Mouse (Mus musculus) spleen, adult 2 months (tissue): Measurements from ENCODE around the gene Ccnd3. TPM values are rescaled to one million over a fixed set of nuclear protein-coding genes. Genes with fewer than 3 reads are reported as not detected.

Source experiments
- DNase-seq, 2 experiments: peaks; one replicate each; pipeline versions ENCODE4 v3.0.0 to v3.0.0-alpha.2; 2012 to 2021; ENCODE audit warnings: low spot score in 2 of 2, low read depth in 1 of 2
- H3K27ac ChIP-seq: fragments of 200-500 bp; 2 replicates; pipeline ENCODE4 v1.5.1; 2012; ENCODE audit warnings: low read length, inconsistent platforms; ENCODE audit not compliant: insufficient read depth
- H3K27me3 ChIP-seq: fragments of 200-500 bp; 2 replicates; pipeline ENCODE4 v1.6.1; 2012; ENCODE audit warnings: mild to moderate bottlenecking, moderate library complexity, low read length, inconsistent platforms; ENCODE audit not compliant: control insufficient read depth, insufficient read depth
- H3K36me3 ChIP-seq: fragments of 200-500 bp; 2 replicates; pipeline ENCODE4 v1.6.1; 2012; ENCODE audit warnings: mild to moderate bottlenecking, low read length, inconsistent platforms; ENCODE audit not compliant: control insufficient read depth, insufficient read depth
- H3K4me1 ChIP-seq: fragments of 200-500 bp; 2 replicates; pipeline ENCODE4 v1.6.1; 2011; ENCODE audit warnings: inconsistent platforms; ENCODE audit not compliant: control insufficient read depth, insufficient read depth, insufficient read length
- H3K4me3 ChIP-seq: fragments of 200-500 bp; 2 replicates; pipeline ENCODE4 v1.5.1; 2011; ENCODE audit warnings: mild to moderate bottlenecking, inconsistent platforms; ENCODE audit not compliant: insufficient read depth, insufficient read length; ENCODE audit errors: extremely low read depth
- CTCF ChIP-seq: fragments of 200-500 bp; IDR thresholded peaks from 2 replicates; pipeline ENCODE4 v1.5.1; 2011; ENCODE audit warnings: mild to moderate bottlenecking, inconsistent platforms; ENCODE audit not compliant: insufficient read depth, insufficient read length, insufficient replicate concordance; ENCODE audit errors: extremely low read depth
- POLR2A ChIP-seq: fragments of 200-500 bp; IDR thresholded peaks from 2 replicates; pipeline ENCODE4 v1.6.1; 2011; ENCODE audit warnings: low read depth, low read length, inconsistent platforms
- WGBS: fragments of 180-500 bp; shearing (Covaris S2); methylation state at CpG from one replicate; pipeline ENCODE4 v1.1.7; 2018; 5-methylcytosine and 5-hydroxymethylcytosine counted together
- polyA plus RNA-seq: library from polyadenylated mRNA; depleted of rRNA; stranded (reverse); fragments of >200 nt; gene quantifications from 2 replicates; pipeline ENCODE4 v1.2.3, GENCODE M21; 2012

Ccnd3 gene
- polyA plus RNA-seq, 1 experiment, result 171 TPM

DNA sequence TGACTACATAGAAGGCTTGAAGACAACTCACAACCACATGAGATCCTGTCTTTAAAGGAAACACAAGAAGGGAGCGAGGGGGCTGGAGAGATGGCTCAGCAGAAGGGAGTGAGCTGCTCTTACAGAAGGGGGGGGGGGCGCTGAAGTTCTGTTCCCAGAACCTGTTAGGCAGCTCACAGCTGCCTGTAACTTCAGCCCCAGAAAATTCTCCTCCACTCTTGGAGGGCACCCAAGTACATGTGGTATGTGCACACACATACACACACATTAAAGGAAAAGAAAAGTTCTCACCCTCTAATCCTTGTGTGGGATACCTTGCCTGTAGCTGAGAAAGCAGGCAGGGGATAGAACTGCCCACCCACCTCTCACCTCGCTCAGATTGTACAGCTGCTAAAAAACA, 52.3 kb downstream of the Ccnd3 start:
- Histone ChIP-seq H3K36me3 (peaks cover 3% of the 10 kb centered on the region), H3K4me3 (no peak overlapping the region), H3K27ac (no peak overlapping the region), H3K4me1 (peaks cover 9% of the 10 kb centered on the region; the same call in 1 of the 2 replicates), H3K27me3 (no peaks in the 10 kb centered on the region)
- DNase-seq, result no peak
- WGBS, result 29% methylated on average over 3 of the region's 3 CpGs
- no peak for TF ChIP-seq CTCF
- no peak for TF ChIP-seq POLR2A

DNA sequence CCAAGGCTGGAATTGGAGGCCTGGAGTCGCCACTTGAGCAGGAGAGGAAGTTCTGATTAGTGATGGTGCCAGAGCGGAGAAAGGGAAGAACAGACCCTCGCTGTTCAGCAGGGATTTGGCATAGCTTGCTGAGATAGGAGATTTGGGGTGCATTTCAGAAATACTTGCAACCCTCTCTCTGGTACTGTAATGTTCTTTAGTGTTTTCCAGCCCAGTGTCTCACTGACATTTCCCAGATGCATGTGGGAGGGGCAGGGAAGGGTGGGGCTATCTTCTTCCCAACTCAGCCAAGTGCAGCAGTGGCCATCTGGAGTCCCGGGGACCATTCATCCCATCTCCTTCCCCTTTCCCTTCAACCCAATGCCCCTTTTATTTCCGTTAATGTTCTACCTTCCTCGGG, 54.9 kb downstream of the Ccnd3 start:
- no peak for DNase-seq
- H3K4me1 ChIP-seq, result peaks cover 7% of the 10 kb centered on the region; the same call in 1 of the 2 replicates
- 84% methylated on average over 6 of the region's 6 CpGs for WGBS
- no peak for TF ChIP-seq POLR2A
- TF ChIP-seq CTCF, result no peak
- H3K36me3 ChIP-seq, result peaks cover 5% of the 10 kb centered on the region
- H3K27me3 ChIP-seq, result no peaks in the 10 kb centered on the region
- H3K4me3 ChIP-seq, result no peak overlapping the region
- H3K27ac ChIP-seq, result no peak overlapping the region

GRCm38 (mm10) chr17:47562875-47563274, 58.0 kb downstream of the Ccnd3 start:
- 84% methylated on average over 6 of the region's 6 CpGs for WGBS
- Histone ChIP-seq H3K27me3 (no peaks in the 10 kb centered on the region), H3K36me3 (peaks cover 7% of the 10 kb centered on the region), H3K4me1 (no peaks in the 10 kb centered on the region; the same call in 1 of the 2 replicates), H3K27ac (no peak overlapping the region), H3K4me3 (no peak overlapping the region)
- no peak for TF ChIP-seq POLR2A
- TF ChIP-seq CTCF, result no peak
- DNase-seq, result no peak

DNA sequence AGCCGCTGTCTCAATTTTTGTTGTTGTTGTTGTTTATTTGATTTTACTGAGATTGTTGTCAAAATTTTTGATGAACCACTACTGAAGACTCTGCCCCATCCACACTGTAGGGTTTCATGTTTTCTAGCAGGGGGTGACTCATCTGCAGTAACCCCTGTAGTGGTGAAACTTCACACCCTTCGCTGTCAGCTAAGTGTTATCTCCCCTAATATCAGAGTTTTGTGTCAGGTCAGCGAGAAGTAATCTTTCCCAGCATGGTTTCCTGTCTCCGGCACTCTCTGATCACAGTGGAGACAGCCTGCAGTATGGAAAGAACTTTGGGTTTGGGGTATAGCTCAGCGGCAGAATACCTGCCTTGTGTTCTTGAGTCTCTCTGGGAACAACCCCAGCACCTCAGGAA, 59.8 kb downstream of the Ccnd3 start:
- Histone ChIP-seq H3K27me3 (no peaks in the 10 kb centered on the region), H3K4me1 (no peaks in the 10 kb centered on the region; the same call in 1 of the 2 replicates), H3K27ac (no peak overlapping the region), H3K4me3 (no peak overlapping the region), H3K36me3 (peaks cover 7% of the 10 kb centered on the region)
- WGBS, result 65% methylated on average over 5 of the region's 5 CpGs
- DNase-seq, result no peak
- TF ChIP-seq CTCF (no peak), POLR2A (no peak)

DNA sequence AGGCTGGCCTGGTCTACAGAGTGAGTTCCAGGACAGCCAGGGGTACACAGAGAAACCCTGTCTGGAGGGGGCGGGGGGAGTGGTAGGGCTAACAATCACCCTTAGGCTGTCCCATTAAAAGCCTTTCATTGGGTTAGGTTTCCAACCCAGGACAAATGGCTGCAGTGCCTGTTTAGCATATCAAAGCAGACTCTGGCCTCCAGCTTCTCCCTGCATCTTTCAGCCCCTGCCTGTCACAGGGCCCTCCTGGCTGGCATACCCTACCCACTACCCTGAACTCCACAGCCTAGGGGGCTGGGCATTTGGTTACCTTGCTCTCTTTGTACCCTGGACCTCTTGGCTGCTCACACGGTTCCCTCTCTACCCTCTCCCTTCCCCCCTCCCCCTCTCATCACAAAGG, 61.3 kb downstream of the Ccnd3 start:
- TF ChIP-seq POLR2A (no peak), CTCF (no peak)
- H3K36me3 ChIP-seq, result peaks cover 7% of the 10 kb centered on the region
- no peak overlapping the region for H3K27ac ChIP-seq
- 75% methylated on average over 2 of the region's 2 CpGs for WGBS
- no peak overlapping the region for H3K4me3 ChIP-seq
- DNase-seq, result no peak
- H3K27me3 ChIP-seq, result no peaks in the 10 kb centered on the region
- H3K4me1 ChIP-seq, result no peaks in the 10 kb centered on the region; the same call in 1 of the 2 replicates

DNA sequence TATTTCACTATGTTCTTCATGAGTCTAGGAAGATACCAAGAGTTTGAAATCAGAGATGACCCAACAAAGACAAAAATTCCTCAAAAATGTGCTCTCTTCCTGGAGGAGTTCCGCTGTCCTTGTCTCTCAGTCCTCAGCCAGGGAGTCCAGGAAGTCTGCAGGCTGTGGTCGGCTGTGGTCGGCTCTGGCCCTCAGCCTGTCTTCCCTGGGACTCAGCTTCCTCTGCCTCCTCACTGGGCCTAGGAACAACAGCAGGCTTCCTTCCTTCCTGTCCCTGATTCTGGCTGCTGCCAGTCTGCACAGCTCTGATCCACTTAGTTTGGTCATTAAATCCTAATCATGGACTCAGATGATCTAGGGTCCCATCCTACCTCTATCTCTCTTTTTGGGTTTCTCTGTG, 62.4 kb downstream of the Ccnd3 start:
- TF ChIP-seq POLR2A, result no peak
- TF ChIP-seq CTCF, result no peak
- H3K36me3 ChIP-seq, result peaks cover 10% of the 10 kb centered on the region
- 36% methylated on average over 3 of the region's 3 CpGs for WGBS
- H3K27me3 ChIP-seq, result no peaks in the 10 kb centered on the region
- no peak overlapping the region for H3K27ac ChIP-seq
- no peaks in the 10 kb centered on the region; the same call in 1 of the 2 replicates for H3K4me1 ChIP-seq
- no peak for DNase-seq
- no peak overlapping the region for H3K4me3 ChIP-seq

DNA sequence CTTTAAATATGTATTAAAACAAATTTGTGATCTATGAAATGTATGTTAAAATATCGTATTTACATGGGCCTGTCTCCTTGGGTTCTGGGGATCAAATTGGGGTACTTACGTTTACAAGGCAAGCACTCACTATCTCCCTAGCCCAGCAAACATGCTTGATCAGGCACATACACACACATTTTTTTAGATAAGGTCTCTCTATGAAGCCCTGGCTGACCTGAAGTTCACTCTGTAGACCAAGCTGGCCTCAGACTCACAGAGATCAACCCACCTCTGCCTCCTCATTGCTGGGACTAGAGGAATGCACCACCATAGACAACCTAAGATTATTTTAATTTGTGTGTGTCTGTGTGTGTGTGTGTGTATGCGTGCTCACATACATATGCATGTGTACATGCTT, 63.5 kb downstream of the Ccnd3 start:
- no peak overlapping the region for H3K4me3 ChIP-seq
- no peak for DNase-seq
- TF ChIP-seq POLR2A (no peak), CTCF (no peak)
- peaks cover 8% of the 10 kb centered on the region for H3K36me3 ChIP-seq
- no peak overlapping the region for H3K27ac ChIP-seq
- H3K4me1 ChIP-seq, result no peaks in the 10 kb centered on the region; the same call in 1 of the 2 replicates
- WGBS, result 89% methylated on average over 3 of the region's 3 CpGs
- no peaks in the 10 kb centered on the region for H3K27me3 ChIP-seq
